Mouse (Mus musculus): ENCODE results near the gene Tubb2a. TPM values are rescaled to one million over a fixed set of nuclear protein-coding genes. Genes with fewer than 3 reads are reported as not detected.

Gene Tubb2a
- total and polyA plus RNA-seq, 3 experiments, result 4.4 to 63.8 (median 16.7) TPM

- peaks cover 20% of the 10 kb centered on the region for H3K4me1 ChIP-seq (ENCODE audit: insufficient read depth, low read depth, low read length)
- no peak for DNase-seq (ENCODE audit: low spot score)
- H3K27me3 ChIP-seq (ENCODE audit: insufficient read depth, low read length), result no peaks in the 10 kb centered on the region
- TF ChIP-seq CTCF (IDR thresholded peaks at IDR 0.05; ENCODE audit: low read depth, low read length), result no peak
- TF ChIP-seq GATA1 (IDR thresholded peaks at IDR 0.05; ENCODE audit: borderline replicate concordance, low read length), result no peak
- no peak for TF ChIP-seq GATA2 (IDR thresholded peaks at IDR 0.05; ENCODE audit: borderline replicate concordance, low read depth, low read length)
- TF ChIP-seq TAL1 (conservative IDR thresholded peaks at IDR 0.05; ENCODE audit: low read depth, low read length), result no peak
- no peak for TF ChIP-seq POLR2AphosphoS5 (IDR thresholded peaks at IDR 0.05; ENCODE audit: insufficient replicate concordance, low read depth, low read length)
- H3K9me3 ChIP-seq (replicated peaks), result peaks cover 2% of the 10 kb centered on the region
- H3K36me3 ChIP-seq (replicated peaks), result peaks cover 49% of the 10 kb centered on the region
- no peak overlapping the region for H3K4me3 ChIP-seq (ENCODE audit: low read depth, low read length)
- ATAC-seq (ENCODE audit: extremely low read depth, insufficient number of reproducible peaks, low FRiP score, poor library complexity, severe bottlenecking), result no peak
Measured at GRCm38 (mm10) chr13:34035424-34035823, 42.4 kb downstream of the Tubb2a start.

GRCm38 (mm10) chr13:34032041-34032440 is 45.8 kb downstream of the Tubb2a start:
- no peak for ATAC-seq (ENCODE audit: extremely low read depth, insufficient number of reproducible peaks, low FRiP score, poor library complexity, severe bottlenecking)
- no peak overlapping the region for H3K4me3 ChIP-seq (ENCODE audit: low read depth, low read length)
- DNase-seq (ENCODE audit: low spot score), result no peak
- H3K27me3 ChIP-seq (ENCODE audit: insufficient read depth, low read length), result no peaks in the 10 kb centered on the region
- peaks cover 2% of the 10 kb centered on the region for H3K4me1 ChIP-seq (ENCODE audit: insufficient read depth, low read depth, low read length)
- no peaks in the 10 kb centered on the region for H3K9me3 ChIP-seq (replicated peaks)
- peaks cover 74% of the 10 kb centered on the region for H3K36me3 ChIP-seq (replicated peaks)
- no peak for TF ChIP-seq POLR2AphosphoS5 (IDR thresholded peaks at IDR 0.05; ENCODE audit: insufficient replicate concordance, low read depth, low read length)
- TF ChIP-seq GATA2 (IDR thresholded peaks at IDR 0.05; ENCODE audit: borderline replicate concordance, low read depth, low read length), result no peak
- no peak for TF ChIP-seq GATA1 (IDR thresholded peaks at IDR 0.05; ENCODE audit: borderline replicate concordance, low read length)
- TF ChIP-seq TAL1 (conservative IDR thresholded peaks at IDR 0.05; ENCODE audit: low read depth, low read length), result no peak
- TF ChIP-seq CTCF (IDR thresholded peaks at IDR 0.05; ENCODE audit: low read depth, low read length), result no peak

Other genes with a start within 250 kb of the Tubb2a start
- gene Serpinb6e, start 234.6 kb downstream of the Tubb2a start, total RNA-seq (2014; fragmentation: Nextera tagmentation), result not detected in 2 replicates
- gene Serpinb6e, start 234.6 kb downstream of the Tubb2a start, total RNA-seq (2017), result not detected in 2 replicates
- not detected in 2 replicates for gene Serpinb6e, start 234.6 kb downstream of the Tubb2a start, polyA plus RNA-seq (2012)
- gene Serpinb6c, start 172.3 kb downstream of the Tubb2a start, total RNA-seq (2014; fragmentation: Nextera tagmentation), result not detected in 2 replicates
- not detected in 2 replicates for gene Serpinb6c, start 172.3 kb downstream of the Tubb2a start, total RNA-seq (2017)
- not detected in 2 replicates for gene Serpinb6c, start 172.3 kb downstream of the Tubb2a start, polyA plus RNA-seq (2012)
- gene Nqo2, start 113.3 kb downstream of the Tubb2a start, total RNA-seq (2014; fragmentation: Nextera tagmentation), result 11.8 and 13.8 TPM in 2 replicates
- gene Nqo2, start 113.3 kb downstream of the Tubb2a start, total RNA-seq (2017), result 12.4 and 13.1 TPM in 2 replicates
- gene Nqo2, start 113.3 kb downstream of the Tubb2a start, polyA plus RNA-seq (2012), result 0.29 and 0.55 TPM in 2 replicates
- 27.8 and 35.0 TPM in 2 replicates for gene Ripk1, start 75.6 kb downstream of the Tubb2a start, total RNA-seq (2014; fragmentation: Nextera tagmentation)
- 40.3 and 41.6 TPM in 2 replicates for gene Ripk1, start 75.6 kb downstream of the Tubb2a start, total RNA-seq (2017)
- 6.7 and 9.7 TPM in 2 replicates for gene Ripk1, start 75.6 kb downstream of the Tubb2a start, polyA plus RNA-seq (2012)
- 12.1 and 22.7 TPM in 2 replicates for gene Serpinb6a, start 75.2 kb downstream of the Tubb2a start, total RNA-seq (2014; fragmentation: Nextera tagmentation)
- 9.8 and 10.9 TPM in 2 replicates for gene Serpinb6a, start 75.2 kb downstream of the Tubb2a start, total RNA-seq (2017)
- 2.1 and 3.8 TPM in 2 replicates for gene Serpinb6a, start 75.2 kb downstream of the Tubb2a start, polyA plus RNA-seq (2012)
- 33.3 and 40.9 TPM in 2 replicates for gene Bphl, start 40.4 kb downstream of the Tubb2a start, total RNA-seq (2014; fragmentation: Nextera tagmentation)
- 30.5 and 36.7 TPM in 2 replicates for gene Bphl, start 40.4 kb downstream of the Tubb2a start, total RNA-seq (2017)
- 11.2 and 13.6 TPM in 2 replicates for gene Bphl, start 40.4 kb downstream of the Tubb2a start, polyA plus RNA-seq (2012)
- gene Tubb2b, start 52.5 kb upstream of the Tubb2a start, total RNA-seq (2014; fragmentation: Nextera tagmentation), result 3.5 and 4.0 TPM in 2 replicates
- 9.7 and 15.9 TPM in 2 replicates for gene Tubb2b, start 52.5 kb upstream of the Tubb2a start, total RNA-seq (2017)
- gene Tubb2b, start 52.5 kb upstream of the Tubb2a start, polyA plus RNA-seq (2012), result 2.6 and 3.8 TPM in 2 replicates
- 5.9 and 13.4 TPM in 2 replicates for gene Psmg4, start 85.0 kb upstream of the Tubb2a start, total RNA-seq (2014; fragmentation: Nextera tagmentation)
- 126 and 143 TPM in 2 replicates for gene Psmg4, start 85.0 kb upstream of the Tubb2a start, total RNA-seq (2017)
- gene Psmg4, start 85.0 kb upstream of the Tubb2a start, polyA plus RNA-seq (2012), result 22.7 and 38.1 TPM in 2 replicates